Mouse (Mus musculus): ENCODE results near the gene Slc6a20a.
A peak's percentile ranks its signal among the peaks of the same experiment; 100 is the strongest.

DNA sequence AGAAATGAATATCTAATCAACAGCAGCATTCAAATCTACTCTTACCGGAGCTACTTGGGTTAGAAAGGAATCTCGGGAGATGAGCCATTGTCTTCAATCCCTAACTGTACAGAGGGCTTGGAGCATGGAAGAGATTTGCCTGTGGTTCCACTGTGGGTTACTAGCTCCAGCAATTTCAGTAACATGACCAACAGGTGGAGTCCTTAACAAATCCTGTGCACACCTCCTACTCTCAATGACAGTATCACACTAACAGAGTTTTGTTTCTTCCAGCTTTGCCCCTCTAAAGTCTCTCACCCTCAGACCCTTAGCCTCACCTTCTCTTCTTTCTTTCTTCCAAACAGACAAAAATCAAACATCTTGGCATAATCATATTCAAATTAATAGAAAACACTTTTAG, 34.4 kb upstream of the Slc6a20a start:
- TF ChIP-seq CTCF (IDR thresholded peaks at IDR 0.05; ENCODE audit: low read depth) = peak; percentile 14; the same call in 1 of the 2 replicates
- TF ChIP-seq EP300 (IDR thresholded peaks at IDR 0.05; ENCODE audit: low read depth) = no peak

Data from liver, embryonic 14.5 days (tissue).